Mouse (Mus musculus): Measurements from ENCODE around the gene Sipa1.

DNA sequence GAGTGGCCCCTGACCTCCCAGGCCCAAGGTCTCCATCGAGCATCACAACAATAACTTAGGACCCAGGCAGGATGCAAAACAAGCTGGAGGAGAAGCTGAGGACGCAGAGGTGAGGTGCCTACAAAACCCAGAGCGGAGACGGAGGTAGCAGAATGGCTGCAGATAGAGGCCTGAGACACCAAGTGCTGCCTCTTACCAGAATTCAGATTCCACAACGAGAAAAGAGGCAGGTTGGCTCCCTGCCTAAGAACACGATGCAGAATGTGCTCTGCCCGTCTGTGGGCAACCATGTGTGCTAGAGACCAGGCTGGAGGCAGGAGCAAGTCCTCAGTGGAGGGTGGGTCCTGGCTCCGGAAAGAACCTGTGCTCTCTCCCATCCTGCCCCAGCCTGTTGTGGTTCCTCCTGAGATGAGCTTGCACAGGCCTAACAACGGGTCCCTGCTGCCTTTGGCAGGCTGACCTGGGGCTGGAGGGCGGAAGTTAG is 29.4 kb upstream of the Sipa1 start:
- TF ChIP-seq CTCF (IDR thresholded peaks at IDR 0.05; ENCODE audit: control insufficient read depth, insufficient read depth, insufficient replicate concordance, low read depth, low read length) (no peak), POLR2A (IDR thresholded peaks at IDR 0.05; ENCODE audit: control insufficient read depth, low read depth, low read length) (no peak)

Data from testis, adult 2 months (tissue).